ENCODE assay signal across 8 mouse cellular contexts in the genomic region with DNA sequence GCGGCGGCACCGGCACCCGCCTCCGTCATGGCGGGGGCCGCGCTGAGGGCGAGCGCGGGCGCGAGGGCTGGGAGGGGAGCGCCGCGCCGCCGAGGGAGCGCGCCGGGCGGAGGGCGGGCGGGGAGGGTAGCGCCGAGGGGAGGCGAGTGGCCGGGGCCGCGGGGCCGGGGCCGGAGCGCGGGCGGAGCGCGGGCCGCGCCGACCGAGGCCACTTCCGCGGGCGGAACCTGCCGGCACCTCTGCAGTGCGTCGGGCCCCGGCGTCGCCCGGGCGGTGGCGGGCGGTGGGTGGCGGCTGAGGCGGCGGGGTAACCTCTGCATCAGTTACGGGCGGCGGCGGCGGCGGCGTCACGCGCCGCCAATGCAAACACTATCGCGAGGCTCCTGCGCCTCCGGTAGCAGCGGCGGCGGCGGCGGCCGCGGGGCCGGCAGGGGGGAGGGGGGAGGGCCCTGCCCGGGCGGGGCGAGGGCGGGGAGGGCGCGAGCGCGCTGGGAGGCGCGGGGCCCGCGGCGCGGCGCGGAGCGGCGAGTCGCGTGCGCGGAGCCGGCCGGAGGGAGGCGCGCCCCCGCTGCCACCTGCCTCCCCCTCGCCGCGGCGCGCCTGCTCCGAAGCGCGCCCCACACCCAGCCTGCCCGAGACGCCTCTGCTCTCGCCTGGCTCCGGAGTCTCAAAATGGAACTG. TPM values are rescaled to one million over a fixed set of nuclear protein-coding genes. Genes with fewer than 3 reads are reported as not detected.
DNase-seq lines count a peak whose midpoint lies in the region; ATAC-seq and TF ChIP-seq lines count a peak whose summit lies in the region.

A gene (minus strand): TSS at position 358 of the 681 bp plus-strand sequence.

- no peaks in the 10 kb centered on the region for H3K27me3 ChIP-seq in forebrain, postnatal 0 days (ENCODE audit: insufficient read depth, low read length)
- H3K27me3 ChIP-seq in hindbrain, embryonic 10.5 days (ENCODE audit: insufficient read depth, poor library complexity, severe bottlenecking), result no peaks in the 10 kb centered on the region

- no peaks in the 10 kb centered on the region for H3K9me3 ChIP-seq in forebrain, postnatal 0 days (ENCODE audit: low read length)
- no peaks in the 10 kb centered on the region for H3K9me3 ChIP-seq in hindbrain, embryonic 10.5 days

- DNase-seq in MN1 (ENCODE audit: low spot score), result peak; percentile 90
- peak; percentile 73 to 89 for DNase-seq in cerebellum, adult 18-20 months
- DNase-seq in forebrain, postnatal 0 days, result peak; percentile 88
- peak; percentile 78 for DNase-seq in hindbrain, embryonic 10.5 days (ENCODE audit: low spot score)
- peak; percentile 51 to 60 for DNase-seq in layer of hippocampus, postnatal 14 days (ENCODE audit: low spot score in 2 of 2)
- DNase-seq in lung, postnatal 25 days (ENCODE audit: low spot score), result peak; percentile 72
- peak; percentile 90 for DNase-seq in retina, embryonic 14.5 days (ENCODE audit: low spot score)
- DNase-seq in thymus, postnatal 4 days, result peak; percentile 93

- no peak for TF ChIP-seq CTCF in forebrain, postnatal 0 days (IDR thresholded peaks at IDR 0.05; ENCODE audit: low read depth)

- peak within 1 kb of the TSS; percentile 94 for H3K4me3 ChIP-seq in forebrain, postnatal 0 days (ENCODE audit: low read depth, low read length)
- peak within 1 kb of the TSS; percentile 93 for H3K4me3 ChIP-seq in hindbrain, embryonic 10.5 days

- WGBS in forebrain, postnatal 0 days, result under 1% methylated on average over 69 of the region's 118 CpGs
- under 1% methylated on average over 94 of the region's 118 CpGs for WGBS in hindbrain, embryonic 10.5 days

- ATAC-seq in forebrain, postnatal 0 days, result peak; percentile 89

- H3K27ac ChIP-seq in forebrain, postnatal 0 days (ENCODE audit: low read depth, low read length), result peak within 1 kb of the TSS; percentile 98
- H3K27ac ChIP-seq in hindbrain, embryonic 10.5 days, result peak within 1 kb of the TSS; percentile 100

- H3K4me1 ChIP-seq in forebrain, postnatal 0 days (ENCODE audit: insufficient read depth), result peaks cover 4% of the 10 kb centered on the region; the same call in 1 of the 2 replicates
- H3K4me1 ChIP-seq in hindbrain, embryonic 10.5 days (replicated peaks), result peaks cover 20% of the 10 kb centered on the region

- H3K4me2 ChIP-seq in forebrain, postnatal 0 days (ENCODE audit: low read depth), result peak within 1 kb of the TSS; percentile 55

- H3K36me3 ChIP-seq in forebrain, postnatal 0 days (ENCODE audit: insufficient read depth), result no peaks in the 10 kb centered on the region
- no peaks in the 10 kb centered on the region for H3K36me3 ChIP-seq in hindbrain, embryonic 10.5 days

- H3K9ac ChIP-seq in forebrain, postnatal 0 days, result peak within 1 kb of the TSS; percentile 91

RNA-seq across cellular contexts. Expression of the gene that starts here (rescaled TPM):
- total RNA-seq in forebrain, postnatal 0 days (2014; rRNA removed), result 27.8 and 34.3 TPM in 2 replicates
- polyA plus RNA-seq in forebrain, postnatal 0 days (2015; fragmentation: Nextera tagmentation; extraction: Ambion mirVana), result 24.7 and 26.0 TPM in 2 replicates
- 19.1 and 27.5 TPM in 2 replicates for polyA plus RNA-seq in hindbrain, embryonic 10.5 days (2016; fragmentation: Nextera tagmentation; extraction: Ambion mirVana)
- 10 to 100 TPM; 63.5 to 64.9 TPM for total RNA-seq in layer of hippocampus, postnatal 14 days (2021)

Comparison
In these comparisons a context has a peak if more than half of its experiments do, and no peak if none do; other contexts are left out.
1. Peak in every context shown above with its lines: DNase-seq, ATAC-seq, H3K4me3 ChIP-seq and H3K27ac ChIP-seq.